Mouse (Mus musculus) lung, embryonic 14.5 days (tissue): ENCODE results near the gene AI467606. TPM values are rescaled to one million over a fixed set of nuclear protein-coding genes. Genes with fewer than 3 reads are reported as not detected.

Source experiments
- ATAC-seq: fragments of 200-750 bp; cut with Nextera tagmentation; 2 replicates; pipeline ENCODE4 v1.8.0; 2017; ENCODE audit warnings: mild to moderate bottlenecking, moderate TSS enrichment, moderate library complexity; ENCODE audit not compliant: insufficient read depth
- DNase-seq: peaks from one replicate; pipeline ENCODE4 v3.0.0-alpha.2; 2015
- H3K27ac ChIP-seq: fragments of 300-500 bp; sonication (generic); 2 replicates; pipeline ENCODE4 v1.5.1; 2014; ENCODE audit warnings: low read depth, mild to moderate bottlenecking, moderate library complexity
- H3K27me3 ChIP-seq: fragments of 300-500 bp; sonication (generic); 2 replicates; pipeline ENCODE4 v1.6.1; 2014; ENCODE audit warnings: low read length, control low read depth; ENCODE audit not compliant: insufficient read depth
- H3K36me3 ChIP-seq: fragments of 300-500 bp; sonication (generic); 2 replicates; pipeline ENCODE4 v1.6.1; 2014; ENCODE audit warnings: control low read depth; ENCODE audit not compliant: insufficient read depth
- H3K4me1 ChIP-seq: fragments of 300-500 bp; sonication (generic); 2 replicates; pipeline ENCODE4 v1.6.1; 2014; ENCODE audit warnings: antibody characterized with exemption, control low read depth; ENCODE audit not compliant: insufficient read depth
- H3K4me2 ChIP-seq: fragments of 300-500 bp; sonication (generic); 2 replicates; pipeline ENCODE4 v1.6.1; 2014; ENCODE audit warnings: mild to moderate bottlenecking
- H3K4me3 ChIP-seq: fragments of 300-500 bp; sonication (generic); 2 replicates; pipeline ENCODE4 v1.5.1; 2014; ENCODE audit warnings: low read depth, low read length
- H3K9ac ChIP-seq: fragments of 300-500 bp; sonication (generic); 2 replicates; pipeline ENCODE4 v1.6.1; 2014
- H3K9me3 ChIP-seq: fragments of 300-500 bp; sonication (generic); 2 replicates; pipeline ENCODE4 v1.6.1; 2016; ENCODE audit warnings: low read depth, low read length, control low read depth
- CTCF ChIP-seq: IDR thresholded peaks from 2 replicates; pipeline ENCODE4 v1.5.1; 2016; ENCODE audit warnings: antibody characterized with exemption, low read depth
- WGBS: fragments of 180-500 bp; shearing (Covaris S2); extraction: QIAGEN DNeasy Blood & Tissue Kit; methylation state at CpG from one replicate; pipeline ENCODE4 v1.1.7; 2014; 5-methylcytosine and 5-hydroxymethylcytosine counted together
- polyA plus RNA-seq: library from polyadenylated mRNA; unstranded; fragments of >200 nt; fragmentation: Nextera tagmentation; extraction: Ambion mirVana; gene quantifications from 2 replicates; pipeline ENCODE4 v1.2.1, GENCODE M21; 2014

The AI467606 gene
- polyA plus RNA-seq = 6.3 and 6.5 TPM in 2 replicates

DNA sequence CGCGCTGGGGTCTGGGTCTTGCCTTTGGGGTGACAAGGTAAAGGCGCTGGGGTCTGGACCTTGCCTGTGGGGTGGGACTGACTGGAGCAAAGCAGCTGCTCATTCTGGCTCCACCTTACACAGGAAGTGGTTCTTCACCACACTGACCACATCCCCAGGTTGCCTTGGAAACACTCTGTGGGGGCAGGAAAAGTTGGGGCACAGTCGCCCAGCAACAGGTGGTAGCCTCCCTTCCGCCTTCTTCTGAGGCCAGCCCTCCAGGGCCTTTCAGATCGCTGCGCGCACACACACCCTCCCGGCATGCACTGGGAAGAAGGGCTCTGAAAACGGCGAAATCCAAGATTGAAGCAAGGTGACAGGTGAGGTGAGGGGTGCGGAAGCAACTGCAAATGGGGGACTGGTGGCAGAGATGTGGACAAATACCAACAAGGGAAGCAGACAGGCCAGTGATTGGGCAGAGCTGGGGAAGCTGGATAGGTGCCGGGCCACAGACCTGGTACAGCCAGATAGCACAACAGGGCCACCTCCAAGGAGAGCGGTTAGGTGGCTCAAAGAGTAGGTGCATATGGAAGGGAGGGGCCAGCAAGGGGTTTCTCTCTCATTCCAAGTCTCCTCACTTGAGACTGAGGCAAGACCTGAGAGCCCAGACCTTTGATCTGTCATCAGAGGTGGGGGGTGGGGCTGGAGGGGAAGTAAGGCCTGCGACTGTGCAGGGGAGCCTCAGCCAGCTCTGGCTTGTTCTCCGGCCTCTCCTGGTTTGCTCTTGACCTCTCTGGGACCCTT is at the start of gene AI467606:
TSS of gene AI467606 (plus strand) at position 246 of the 783 bp plus-strand sequence.
- no peaks in the 10 kb centered on the region for H3K27me3 ChIP-seq
- H3K9me3 ChIP-seq = no peaks in the 10 kb centered on the region
- H3K4me3 ChIP-seq = peak within 1 kb of the TSS; percentile 27
- no peak within 1 kb of the TSS; the same call in 1 of the 2 replicates for H3K27ac ChIP-seq
- peak within 1 kb of the TSS; percentile 52 for H3K4me2 ChIP-seq
- no peaks in the 10 kb centered on the region for H3K4me1 ChIP-seq
- no peak for TF ChIP-seq CTCF
- WGBS = 55% methylated on average over 16 of the region's 16 CpGs
- H3K9ac ChIP-seq = peak within 1 kb of the TSS; percentile 43
- ATAC-seq = peak; percentile 80
- H3K36me3 ChIP-seq = no peaks in the 10 kb centered on the region
- DNase-seq = peak; percentile 56

DNA sequence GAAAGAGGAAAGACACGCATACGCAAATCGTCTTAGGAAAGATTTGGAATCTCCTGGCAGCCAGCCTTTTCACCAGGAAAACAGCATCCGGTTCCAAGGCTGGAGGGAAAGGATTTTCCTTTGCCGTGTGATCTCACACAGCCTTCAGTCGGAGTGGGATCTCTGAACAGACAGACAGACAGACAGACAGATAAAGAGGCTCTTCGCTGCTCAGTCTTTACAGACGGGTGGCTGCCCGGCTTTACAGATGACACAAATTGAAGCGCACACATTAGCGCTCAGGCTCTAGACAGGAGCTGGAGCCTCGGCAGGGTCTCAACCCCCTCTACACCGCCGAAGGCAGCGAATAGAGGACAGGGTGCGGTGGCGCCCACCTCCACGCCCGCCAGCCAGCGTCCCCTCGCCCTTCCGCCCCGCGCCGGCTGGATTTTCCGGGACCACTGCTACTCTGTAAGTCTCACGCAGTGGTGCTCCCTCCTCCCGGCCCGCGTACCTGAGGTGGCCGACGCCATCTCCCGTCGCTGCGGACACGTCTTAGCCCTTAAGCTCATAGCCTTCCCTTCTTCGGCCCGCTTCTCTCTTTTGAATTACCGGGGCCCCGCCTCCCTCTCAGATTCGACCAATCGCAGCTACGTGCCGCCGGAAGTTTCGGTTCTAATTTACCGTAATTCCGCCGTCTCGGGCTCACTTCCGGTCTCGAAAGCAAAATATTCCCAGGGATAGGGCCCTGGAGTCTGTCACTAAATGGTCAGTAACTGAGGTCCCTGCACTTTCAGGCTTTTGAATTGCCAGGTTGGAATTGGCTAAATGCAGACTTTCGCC is 49.1 kb upstream of the AI467606 start, which contains the start of gene Kif22:
TSS of gene Kif22 (minus strand) at position 621 of the 822 bp plus-strand sequence.
- peaks cover 19% of the 10 kb centered on the region for H3K36me3 ChIP-seq
- DNase-seq (peak; percentile 98), ATAC-seq (peak; percentile 85)
- no peaks in the 10 kb centered on the region; the same call in 1 of the 2 replicates for H3K4me1 ChIP-seq
- H3K27ac ChIP-seq = peak within 1 kb of the TSS; percentile 84
- no peak for TF ChIP-seq CTCF
- H3K9ac ChIP-seq = peak within 1 kb of the TSS; percentile 90
- no peaks in the 10 kb centered on the region for H3K27me3 ChIP-seq
- under 1% methylated on average over 53 of the region's 53 CpGs for WGBS
- H3K4me3 ChIP-seq = peak within 1 kb of the TSS; percentile 99
- H3K4me2 ChIP-seq = peak within 1 kb of the TSS; percentile 80
- no peaks in the 10 kb centered on the region for H3K9me3 ChIP-seq

DNA sequence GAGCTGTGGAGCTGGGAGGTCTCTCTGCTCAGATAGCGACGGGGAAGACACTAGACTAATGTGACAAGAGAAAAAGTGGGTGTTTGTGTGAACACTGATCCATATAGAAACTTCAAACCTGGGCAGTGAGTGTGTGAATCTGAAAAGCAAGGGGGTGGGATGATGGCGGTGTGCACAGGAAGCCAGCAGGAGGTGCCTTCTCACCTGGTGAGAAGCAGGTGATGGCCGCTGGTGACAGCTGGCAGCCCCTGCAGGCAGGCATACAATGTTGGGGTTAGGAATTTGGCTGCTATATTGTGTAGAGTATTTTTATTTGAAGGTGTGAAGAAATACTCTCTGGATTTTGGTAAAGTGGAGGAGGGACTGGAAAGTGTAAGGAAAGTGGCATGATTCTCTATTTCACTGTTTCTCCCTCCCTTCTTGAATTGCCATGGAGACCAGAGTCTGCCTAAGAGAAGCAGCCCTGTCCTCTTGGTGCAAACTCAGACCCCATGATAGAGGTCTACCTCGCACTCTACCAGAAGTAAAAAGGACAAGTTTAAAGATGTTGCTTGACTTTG is 36.1 kb upstream of the AI467606 start:
- TF ChIP-seq CTCF = no peak
- no peak overlapping the region for H3K4me3 ChIP-seq
- WGBS = 58% methylated on average over 5 of the region's 5 CpGs

DNA sequence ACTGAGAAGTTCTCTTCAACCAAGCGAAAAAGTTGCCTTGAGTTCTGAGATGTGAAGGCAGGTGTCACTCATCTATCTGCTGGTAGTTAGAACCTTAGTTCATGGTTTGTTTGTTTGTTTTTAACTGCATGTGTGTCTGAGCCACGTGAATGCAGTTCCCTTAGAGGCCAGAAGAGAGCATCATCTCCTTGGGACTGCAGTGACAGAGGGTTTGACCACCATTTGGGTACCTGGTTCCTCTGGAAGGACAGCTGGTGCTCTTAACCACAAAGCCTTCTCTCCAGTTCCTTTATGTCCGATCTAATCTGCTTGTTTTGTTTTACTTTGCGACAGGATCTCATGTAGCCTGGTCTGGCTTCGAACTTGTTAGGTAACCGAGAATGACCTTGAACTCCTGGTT is 25.6 kb upstream of the AI467606 start:
- TF ChIP-seq CTCF = 0 out of 2 replicates have a peak, but pooled peaks have one; percentile 4
- DNase-seq = no peak
- WGBS = 79% methylated on average over 6 of the region's 6 CpGs
- H3K4me3 ChIP-seq = no peak overlapping the region
- H3K27me3 ChIP-seq = no peaks in the 10 kb centered on the region
- H3K27ac ChIP-seq = no peak overlapping the region
- H3K9ac ChIP-seq = no peak overlapping the region
- no peak overlapping the region for H3K4me2 ChIP-seq
- no peak for ATAC-seq
- H3K4me1 ChIP-seq = no peaks in the 10 kb centered on the region
- H3K36me3 ChIP-seq = no peaks in the 10 kb centered on the region
- H3K9me3 ChIP-seq = no peaks in the 10 kb centered on the region

More for the DNA sequence above, 36.1 kb upstream of the AI467606 start:
- Histone ChIP-seq H3K4me2 (no peak overlapping the region), H3K4me1 (no peaks in the 10 kb centered on the region), H3K9me3 (no peaks in the 10 kb centered on the region), H3K27me3 (no peaks in the 10 kb centered on the region), H3K27ac (no peak overlapping the region), H3K36me3 (no peaks in the 10 kb centered on the region), H3K9ac (no peak overlapping the region)
- DNase-seq = no peak
- no peak for ATAC-seq

DNA sequence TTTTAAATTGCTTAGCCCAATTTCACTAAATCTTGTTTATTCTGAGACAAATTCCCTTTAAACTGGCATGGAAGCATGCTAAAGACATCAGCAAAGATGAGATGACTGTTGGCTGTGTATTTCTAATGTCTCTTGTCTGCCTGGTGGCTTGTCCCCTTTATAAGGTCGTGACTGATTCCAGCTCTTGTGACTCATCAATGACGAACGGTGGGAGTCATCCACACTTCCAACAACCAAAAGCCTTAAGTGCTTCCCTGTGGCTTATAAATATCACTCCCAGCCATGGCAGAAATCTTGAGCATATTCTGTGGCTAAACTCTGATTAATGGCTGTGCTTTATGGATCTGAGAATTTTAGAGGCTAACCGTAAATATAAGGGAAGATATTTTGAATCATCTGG is 24.8 kb upstream of the AI467606 start:
- Histone ChIP-seq H3K4me3 (no peak overlapping the region), H3K36me3 (no peaks in the 10 kb centered on the region), H3K27ac (no peak overlapping the region), H3K27me3 (no peaks in the 10 kb centered on the region), H3K9ac (no peak overlapping the region), H3K9me3 (no peaks in the 10 kb centered on the region), H3K4me2 (no peak overlapping the region), H3K4me1 (no peaks in the 10 kb centered on the region)
- DNase-seq (no peak), ATAC-seq (no peak)
- WGBS = 66% methylated on average over 4 of the region's 4 CpGs
- no peak for TF ChIP-seq CTCF

DNA sequence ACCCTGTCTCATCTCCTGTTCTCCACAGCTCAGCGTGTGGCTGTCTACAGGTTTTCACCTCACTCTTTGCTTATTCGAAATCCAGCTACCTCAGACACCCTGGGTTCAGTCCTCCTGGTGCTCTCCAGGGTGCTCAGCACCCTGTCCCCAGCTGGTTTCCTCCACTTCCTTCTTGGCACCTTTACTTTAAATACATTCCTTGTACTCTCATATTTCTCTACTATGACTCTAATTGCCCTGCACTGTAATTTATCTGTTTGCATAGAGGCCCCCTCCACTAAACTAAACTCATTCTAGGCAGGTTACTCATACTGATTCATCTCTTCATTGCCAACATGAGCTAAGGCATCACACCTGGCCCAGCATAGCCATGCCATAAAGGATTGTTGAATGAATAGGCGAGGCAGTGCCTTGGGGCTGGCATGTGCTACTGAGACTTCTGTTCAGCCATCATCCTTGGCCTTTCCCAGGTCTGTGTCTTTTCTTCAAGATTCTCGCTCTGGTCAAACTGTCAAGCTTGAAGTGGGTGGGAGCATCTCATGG is 20.2 kb upstream of the AI467606 start:
- H3K4me3 ChIP-seq = no peak overlapping the region
- no peaks in the 10 kb centered on the region for H3K36me3 ChIP-seq
- TF ChIP-seq CTCF = no peak
- no peaks in the 10 kb centered on the region for H3K9me3 ChIP-seq
- no peak overlapping the region for H3K9ac ChIP-seq
- ATAC-seq (no peak), DNase-seq (no peak)
- H3K27me3 ChIP-seq = no peaks in the 10 kb centered on the region
- H3K27ac ChIP-seq = no peak overlapping the region
- no peak overlapping the region for H3K4me2 ChIP-seq
- WGBS = 64% methylated on average over 4 of the region's 4 CpGs
- no peaks in the 10 kb centered on the region for H3K4me1 ChIP-seq
